8 mouse cellular contexts compared by ENCODE assay signal in the genomic region with DNA sequence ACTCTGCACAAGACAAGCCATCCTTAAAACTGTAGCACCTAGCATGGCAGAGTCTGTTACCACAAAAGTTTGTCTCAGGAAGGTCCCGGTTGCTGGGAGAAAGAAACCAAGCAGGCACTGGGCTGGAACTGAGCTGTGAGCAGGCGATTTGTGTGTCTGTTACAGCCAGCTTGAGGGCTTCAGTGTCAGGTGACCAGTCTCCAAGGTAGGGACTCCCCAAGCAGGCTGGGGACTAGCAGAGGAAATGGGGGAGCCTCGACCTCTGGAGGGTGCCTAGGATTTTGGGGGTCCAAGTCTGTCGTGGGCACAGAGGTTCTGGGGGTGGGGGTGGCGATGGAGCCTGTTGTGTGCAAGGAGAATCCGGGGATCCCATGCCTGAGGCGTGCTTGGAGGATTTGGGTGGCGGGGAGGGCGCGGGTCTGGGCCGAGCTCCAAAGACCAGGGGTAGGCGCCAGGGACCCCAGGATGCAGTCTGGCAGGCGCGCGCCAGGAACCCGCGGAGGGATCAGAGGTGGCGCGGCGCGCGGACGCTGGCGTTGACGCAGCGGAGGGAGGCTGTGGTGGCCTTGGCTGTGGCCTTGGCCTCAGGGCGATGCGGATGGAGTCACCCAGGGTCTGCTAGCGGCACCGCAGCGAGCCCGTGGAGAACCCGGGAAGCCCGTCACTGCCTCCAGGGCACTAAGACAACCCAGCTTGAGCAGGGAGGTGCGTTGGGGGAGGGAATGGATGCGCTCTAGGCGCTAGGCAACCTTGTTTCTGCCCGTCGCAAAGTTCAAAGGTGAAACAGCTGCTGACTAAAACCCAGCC. TPM values are rescaled to one million over a fixed set of nuclear protein-coding genes. Genes with fewer than 3 reads are reported as not detected.
DNase-seq lines count a peak whose midpoint lies in the region; ATAC-seq lines count a peak whose summit lies in the region.

Gene Hrasls, plus strand, starts transcription at position 91 of the 807 bp plus-strand sequence.

- H3K27me3 ChIP-seq in hindbrain, embryonic 13.5 days = peaks cover 20% of the 10 kb centered on the region; the same call in 1 of the 2 replicates
- H3K27me3 ChIP-seq in midbrain, embryonic 11.5 days (ENCODE audit: control insufficient read depth, insufficient read depth, low read length) = peaks cover 3% of the 10 kb centered on the region; the same call in 1 of the 2 replicates
- 0 out of 2 replicates have a peak, but pooled peaks cover 5% of the 10 kb centered on the region for H3K27me3 ChIP-seq in stomach, embryonic 14.5 days (ENCODE audit: control insufficient read depth, insufficient read depth, low read length)

- no peaks in the 10 kb centered on the region for H3K9me3 ChIP-seq in hindbrain, embryonic 13.5 days
- H3K9me3 ChIP-seq in midbrain, embryonic 11.5 days (ENCODE audit: control insufficient read depth, low read length) = no peaks in the 10 kb centered on the region
- H3K9me3 ChIP-seq in stomach, embryonic 14.5 days (ENCODE audit: control insufficient read depth, low read depth, low read length) = no peaks in the 10 kb centered on the region

- peak within 1 kb of the TSS; percentile 77 for H3K9ac ChIP-seq in hindbrain, embryonic 13.5 days
- H3K9ac ChIP-seq in midbrain, embryonic 11.5 days (ENCODE audit: low read length) = peak within 1 kb of the TSS; percentile 70
- peak within 1 kb of the TSS; percentile 40; the same call in 1 of the 2 replicates for H3K9ac ChIP-seq in stomach, embryonic 14.5 days (replicated peaks; ENCODE audit: low read depth, low read length)

- no peak within 1 kb of the TSS for H3K27ac ChIP-seq in hindbrain, embryonic 13.5 days
- H3K27ac ChIP-seq in midbrain, embryonic 11.5 days (ENCODE audit: low read depth, low read length) = no peak within 1 kb of the TSS
- H3K27ac ChIP-seq in stomach, embryonic 14.5 days (ENCODE audit: low read length) = no peak within 1 kb of the TSS

- peak within 1 kb of the TSS; percentile 86 for H3K4me2 ChIP-seq in hindbrain, embryonic 13.5 days
- peak within 1 kb of the TSS; percentile 87 for H3K4me2 ChIP-seq in midbrain, embryonic 11.5 days
- peak within 1 kb of the TSS; percentile 64 for H3K4me2 ChIP-seq in stomach, embryonic 14.5 days (replicated peaks; ENCODE audit: low read depth, low read length)

- no peaks in the 10 kb centered on the region for H3K36me3 ChIP-seq in hindbrain, embryonic 13.5 days
- no peaks in the 10 kb centered on the region for H3K36me3 ChIP-seq in midbrain, embryonic 11.5 days (ENCODE audit: control insufficient read depth, insufficient read depth, low read length)
- H3K36me3 ChIP-seq in stomach, embryonic 14.5 days (ENCODE audit: control insufficient read depth, insufficient read depth, low read length) = no peaks in the 10 kb centered on the region

- WGBS in hindbrain, embryonic 13.5 days = 2% methylated on average over 39 of the region's 39 CpGs
- 1% methylated on average over 35 of the region's 39 CpGs for WGBS in midbrain, embryonic 11.5 days
- WGBS in stomach, embryonic 14.5 days = 2% methylated on average over 37 of the region's 39 CpGs

- peaks cover 14% of the 10 kb centered on the region for H3K4me1 ChIP-seq in hindbrain, embryonic 13.5 days (replicated peaks)
- H3K4me1 ChIP-seq in midbrain, embryonic 11.5 days (ENCODE audit: control insufficient read depth, insufficient read depth, low read length) = peaks cover 3% of the 10 kb centered on the region; the same call in 1 of the 2 replicates
- no peaks in the 10 kb centered on the region for H3K4me1 ChIP-seq in stomach, embryonic 14.5 days (ENCODE audit: control insufficient read depth, insufficient read depth, low read length)

- ATAC-seq in hindbrain, embryonic 13.5 days (ENCODE audit: low FRiP score) = peak; percentile 76
- ATAC-seq in midbrain, embryonic 11.5 days (ENCODE audit: low FRiP score) = peak; percentile 89
- ATAC-seq in stomach, embryonic 14.5 days (ENCODE audit: insufficient number of reproducible peaks, insufficient read depth, low FRiP score, low read depth) = peak; percentile 67; the same call in 1 of the 2 replicates

- H3K4me3 ChIP-seq in hindbrain, embryonic 13.5 days = peak within 1 kb of the TSS; percentile 51
- peak within 1 kb of the TSS; percentile 39 for H3K4me3 ChIP-seq in midbrain, embryonic 11.5 days (ENCODE audit: low read depth, low read length)
- H3K4me3 ChIP-seq in stomach, embryonic 14.5 days (ENCODE audit: low read depth, low read length) = peak within 1 kb of the TSS; percentile 34

- peak; percentile 90 for DNase-seq in adrenal gland, adult 2 months
- peak; percentile 77 to 80 for DNase-seq in cerebellum, postnatal 25 days
- DNase-seq in gastrocnemius, adult 18-20 months (ENCODE audit: low spot score) = peak; percentile 61
- peak; percentile 13 to 48 for DNase-seq in layer of hippocampus, postnatal 25 days (ENCODE audit: extremely low spot score in 1 of 2, low spot score in 1 of 2)
- DNase-seq in midbrain, embryonic 11.5 days (ENCODE audit: low spot score, missing footprints) = peak; percentile 95
- no peak for DNase-seq in thymus, adult 18-20 months

RNA-seq across cellular contexts. Expression of gene Hrasls, which starts in this region (rescaled TPM):
- total RNA-seq in adrenal gland, adult 2 months (2021) = 1 to 10 TPM; 1.7 to 7.1 TPM
- polyA plus RNA-seq in adrenal gland, adult 2 months (2012; rRNA removed) = 2.5 and 3.1 TPM in 2 replicates
- total RNA-seq in gastrocnemius, adult 18-20 months (2021) = 10 to 100 TPM; 67.0 to 72.6 TPM
- 2.7 TPM in 2 replicates for polyA plus RNA-seq in hindbrain, embryonic 13.5 days (2015; fragmentation: Nextera tagmentation; extraction: Ambion mirVana)
- total RNA-seq in layer of hippocampus, postnatal 25 days (2021) = 10 to 100 TPM; 11.7 to 15.4 TPM
- polyA plus RNA-seq in midbrain, embryonic 11.5 days (2014; fragmentation: Nextera tagmentation; extraction: Ambion mirVana) = 1.7 and 3.0 TPM in 2 replicates
- 0.64 and 1.0 TPM in 2 replicates for polyA plus RNA-seq in stomach, embryonic 14.5 days (2014; fragmentation: Nextera tagmentation; extraction: Ambion mirVana)

Comparison
In these comparisons a context has a peak if more than half of its experiments do, and no peak if none do; other contexts are left out.
1. RNA of gene Hrasls (total RNA-seq): 67.0 to 72.6 TPM in gastrocnemius, adult 18-20 months; 11.7 to 15.4 TPM in layer of hippocampus, postnatal 25 days and 1.7 to 7.1 TPM in adrenal gland, adult 2 months; every median in the first group is over 4 times any median in the second.
2. DNase-seq: peak in adrenal gland, adult 2 months (single experiment), cerebellum, postnatal 25 days (2 of 2), gastrocnemius, adult 18-20 months (single experiment), layer of hippocampus, postnatal 25 days (2 of 2) and midbrain, embryonic 11.5 days (single experiment); none in thymus, adult 18-20 months (0 of 2).
3. Peak in every context shown above with its lines, with median percentiles within 50 percentile points of each other: ATAC-seq, H3K4me2 ChIP-seq, H3K4me3 ChIP-seq and H3K9ac ChIP-seq.